Mouse (Mus musculus) NIH3T3 (cell line): ENCODE data around the gene Tcam1.
"Not testable (repeated sequence)": the region's sequence is repeated elsewhere in the genome, so short reads cannot be mapped to it uniquely, and the experiment has no call there.

Source experiments
- DNase-seq: peaks from one replicate; pipeline ENCODE4 v3.0.0-alpha.2; 2012; ENCODE audit warnings: low read depth

Gene Tcam1

DNA sequence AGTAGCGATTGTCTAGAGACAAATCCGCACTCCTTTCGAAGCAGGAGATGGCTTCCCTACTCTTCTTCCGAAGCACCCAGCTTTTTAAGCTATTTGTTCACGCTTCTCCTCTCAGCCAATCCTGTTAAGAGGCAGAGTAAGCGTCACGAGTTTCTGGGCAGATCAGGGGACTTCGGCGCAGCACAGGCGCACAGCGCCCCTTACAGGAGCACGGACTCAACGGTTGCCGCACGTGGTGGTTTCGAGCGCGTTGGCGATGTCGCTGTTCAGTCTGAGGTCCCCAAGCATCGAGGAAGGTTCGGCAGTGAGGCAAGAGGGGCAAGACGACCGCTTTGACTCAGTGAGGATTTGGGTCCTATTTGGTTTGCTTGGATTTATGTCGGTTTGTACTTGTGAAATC lies at the start of gene Tcam1:
Gene Tcam1, plus strand, starts transcription at position 219 of the 400 bp plus-strand sequence.
- DNase-seq = peak; percentile 39

DNA sequence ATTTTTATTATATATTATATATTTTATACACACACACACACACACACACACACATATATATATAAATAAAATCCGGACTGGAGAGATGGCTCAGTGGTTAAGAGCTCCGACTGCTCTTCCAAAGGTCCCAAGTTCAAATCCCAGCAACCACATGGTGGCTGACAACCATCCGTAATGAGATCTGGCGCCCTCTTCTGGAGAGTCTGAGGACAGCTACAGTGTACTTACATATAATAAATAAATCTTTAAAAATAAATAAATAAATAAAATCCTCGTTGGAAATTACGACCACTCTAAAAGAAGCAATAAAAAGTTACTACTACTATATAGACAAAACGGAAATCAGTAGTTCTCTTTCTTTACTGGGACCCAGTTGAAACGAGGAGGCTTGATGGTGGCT lies 42.5 kb upstream of the Tcam1 start:
- DNase-seq = not testable (repeated sequence)

DNA sequence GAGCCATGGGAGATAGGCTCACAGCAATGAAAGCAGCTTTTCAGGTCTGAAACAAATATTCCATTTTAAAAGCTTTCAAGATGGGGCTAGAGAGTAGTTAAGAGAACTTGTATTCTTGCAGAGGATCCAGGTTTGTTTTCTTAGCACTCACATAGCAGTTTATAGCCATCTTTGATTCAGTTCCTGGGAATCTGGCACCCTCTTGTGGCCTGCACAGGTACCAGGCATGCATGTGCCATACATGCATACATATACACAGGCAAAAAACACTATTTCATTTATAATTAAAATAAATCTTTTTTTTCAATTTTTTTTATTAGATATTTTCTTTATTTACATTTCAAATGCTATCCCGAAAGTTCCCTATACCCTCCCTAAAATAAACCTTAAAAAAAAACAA lies 29.6 kb upstream of the Tcam1 start:
- DNase-seq = peak; percentile 54

DNA sequence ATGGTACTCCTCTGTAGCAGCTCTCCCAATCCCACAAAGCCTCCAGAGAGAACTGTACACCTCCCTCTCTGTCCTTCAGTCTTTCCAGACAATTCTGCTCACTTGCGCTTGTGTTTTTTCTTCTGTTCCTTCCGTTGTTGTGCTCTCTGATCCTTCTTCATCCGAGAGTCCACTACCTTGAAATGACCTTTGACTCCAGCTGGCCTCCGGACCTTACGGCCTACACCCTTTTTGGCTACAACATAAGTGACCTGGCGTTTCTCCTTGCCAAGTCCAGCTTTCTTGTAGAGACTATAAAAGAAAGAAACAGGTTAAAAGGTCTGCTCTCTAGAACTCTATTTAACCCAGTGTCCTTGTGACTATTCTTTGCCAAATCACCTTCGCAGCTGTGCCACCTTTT lies 27.1 kb upstream of the Tcam1 start:
- DNase-seq = no peak

DNA sequence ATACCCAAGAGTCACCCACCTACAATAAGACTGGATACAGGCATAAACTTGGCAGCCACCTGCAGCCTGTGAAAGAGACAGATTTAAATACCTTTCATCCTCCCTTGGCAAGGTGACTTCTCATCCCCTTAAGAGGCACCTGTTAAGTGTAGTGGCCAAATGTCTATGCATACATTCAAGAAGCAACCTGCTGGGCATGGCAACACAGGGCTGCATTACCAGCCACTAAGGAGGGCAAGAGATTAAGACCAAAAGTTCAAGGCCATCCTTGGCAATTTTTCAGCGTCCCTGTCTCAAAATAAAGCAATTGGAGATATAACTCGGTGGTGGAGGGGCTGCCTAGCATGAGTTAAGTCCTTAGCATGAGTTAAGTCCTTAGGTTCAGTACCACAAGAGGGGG lies 21.7 kb upstream of the Tcam1 start:
- no peak for DNase-seq

DNA sequence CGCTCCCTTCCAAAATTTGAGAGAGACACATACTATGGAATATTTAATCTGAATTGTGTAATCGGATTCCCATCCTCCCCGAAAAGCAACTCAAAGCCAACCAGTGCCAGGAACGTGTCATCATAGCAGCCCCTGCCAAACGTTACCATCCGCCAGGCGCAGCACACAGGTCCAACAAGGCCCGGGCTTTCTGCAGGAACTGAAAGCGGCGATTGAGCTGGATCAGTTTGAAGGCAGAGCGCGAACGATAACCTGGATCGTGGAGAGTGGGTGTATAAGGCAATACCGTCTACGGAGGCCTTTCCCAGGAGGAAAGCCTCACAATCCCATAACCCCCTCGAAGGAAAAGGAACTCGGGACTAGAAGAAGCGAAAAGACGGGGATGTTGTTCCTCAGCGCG lies 21.3 kb upstream of the Tcam1 start:
- DNase-seq = peak; percentile 74

DNA sequence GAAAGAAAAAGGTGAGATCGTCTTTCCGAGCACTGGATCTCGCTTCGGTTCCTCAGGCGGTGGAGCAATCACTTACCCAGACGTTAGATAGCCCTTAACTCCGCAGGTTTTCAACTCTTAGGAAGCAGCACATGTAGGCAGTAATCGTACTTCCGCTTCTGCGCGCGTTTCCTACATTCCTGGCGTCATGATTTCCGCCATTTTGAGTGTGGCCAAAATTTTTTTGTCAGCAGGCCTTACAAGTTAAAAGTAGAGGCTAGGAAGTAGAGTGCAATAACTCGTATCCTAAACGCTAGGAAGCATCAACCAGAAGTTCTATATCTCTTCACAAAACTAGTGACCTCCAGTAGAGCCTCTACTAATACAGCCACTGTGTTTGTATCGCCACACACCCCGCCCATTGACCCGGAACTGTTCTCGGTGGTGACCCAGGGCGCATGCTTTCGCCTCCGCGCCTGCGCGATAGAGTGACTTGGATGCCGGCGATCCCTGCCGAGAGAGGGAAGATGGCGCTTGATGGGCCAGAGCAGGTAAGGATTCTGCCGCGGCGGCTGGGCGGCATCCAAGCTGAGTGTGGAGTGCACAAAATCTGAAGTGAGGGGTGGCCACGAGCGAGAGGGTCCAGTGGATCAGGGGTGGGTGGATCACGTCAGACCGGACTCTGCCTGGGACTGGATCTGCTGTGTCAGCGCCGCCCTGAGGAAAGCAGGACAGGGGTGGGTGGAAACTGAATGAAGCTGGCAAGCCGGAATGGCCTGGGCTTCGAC lies 20.6 kb upstream of the Tcam1 start, which contains the start of the genes Ftsj3 and Psmc5:
Gene Ftsj3, minus strand, starts transcription at position 395 of the 767 bp plus-strand sequence.
Gene Psmc5, plus strand, starts transcription at position 470 of the 767 bp plus-strand sequence.
- peak; percentile 98 for DNase-seq

DNA sequence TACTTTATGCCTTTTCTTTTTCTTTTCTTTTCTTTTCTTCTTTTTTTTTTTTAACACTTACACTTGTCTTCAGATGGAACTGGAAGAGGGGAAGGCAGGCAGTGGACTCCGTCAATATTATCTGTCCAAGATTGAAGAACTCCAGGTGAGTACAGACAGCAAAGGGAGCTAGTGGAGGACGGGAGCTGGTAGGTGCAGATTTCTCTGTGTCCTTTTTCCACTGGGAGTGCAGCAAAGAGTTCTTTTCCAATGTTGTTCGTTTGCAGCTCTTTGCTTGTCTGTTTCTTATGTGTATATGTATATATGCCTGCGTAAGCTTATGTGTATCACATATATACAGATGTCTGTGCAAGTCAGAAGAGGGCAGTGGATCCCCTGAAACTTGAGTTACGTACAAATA lies 19.7 kb upstream of the Tcam1 start:
- DNase-seq = no peak

DNA sequence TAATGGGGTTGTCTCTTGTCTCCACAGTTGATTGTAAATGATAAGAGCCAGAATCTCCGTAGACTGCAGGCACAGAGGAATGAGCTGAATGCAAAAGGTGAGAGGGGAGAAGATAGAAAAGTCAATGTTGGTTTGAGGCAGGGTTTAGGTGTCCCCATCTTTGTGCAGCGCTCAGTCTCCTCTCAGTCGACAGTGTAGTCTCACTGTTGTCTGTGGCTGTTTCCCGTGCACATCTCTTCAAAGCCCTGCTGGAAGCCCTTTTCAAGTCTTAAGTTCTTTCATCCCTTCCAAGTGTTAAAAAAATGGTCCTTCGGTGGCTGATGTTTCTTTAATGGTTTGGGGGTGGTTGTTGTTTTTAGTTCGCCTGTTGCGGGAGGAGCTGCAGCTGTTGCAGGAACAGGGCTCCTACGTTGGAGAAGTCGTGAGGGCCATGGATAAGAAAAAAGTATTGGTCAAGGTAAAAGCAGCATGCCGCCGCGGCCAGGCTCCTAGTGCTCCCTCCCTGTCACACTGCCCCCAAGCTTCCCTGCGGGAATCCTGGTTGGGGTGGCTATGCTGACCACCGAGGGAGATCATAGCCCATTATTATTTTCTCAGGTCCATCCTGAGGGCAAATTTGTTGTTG lies 15.5 kb upstream of the Tcam1 start:
- no peak for DNase-seq

DNA sequence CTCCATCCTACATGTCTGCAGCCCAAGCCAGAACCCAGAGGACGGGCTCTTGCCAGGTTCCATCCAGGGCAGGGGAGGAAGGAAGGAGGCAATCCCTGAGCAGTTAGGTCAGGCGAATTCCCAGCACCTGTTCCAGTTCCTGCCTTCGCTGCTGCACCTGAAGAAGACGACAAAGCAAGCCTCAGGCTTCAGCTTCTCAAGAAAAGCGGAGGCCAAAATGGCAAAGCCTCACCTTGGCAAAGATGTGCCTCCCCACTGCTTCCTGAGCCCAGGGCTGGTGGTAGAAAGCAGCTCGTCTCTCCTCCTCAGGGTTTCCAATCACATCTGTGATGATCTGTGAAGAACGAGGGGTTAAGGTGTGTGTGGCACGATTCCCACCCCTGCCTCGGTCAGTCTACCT lies 12.5 kb upstream of the Tcam1 start:
- no peak for DNase-seq

DNA sequence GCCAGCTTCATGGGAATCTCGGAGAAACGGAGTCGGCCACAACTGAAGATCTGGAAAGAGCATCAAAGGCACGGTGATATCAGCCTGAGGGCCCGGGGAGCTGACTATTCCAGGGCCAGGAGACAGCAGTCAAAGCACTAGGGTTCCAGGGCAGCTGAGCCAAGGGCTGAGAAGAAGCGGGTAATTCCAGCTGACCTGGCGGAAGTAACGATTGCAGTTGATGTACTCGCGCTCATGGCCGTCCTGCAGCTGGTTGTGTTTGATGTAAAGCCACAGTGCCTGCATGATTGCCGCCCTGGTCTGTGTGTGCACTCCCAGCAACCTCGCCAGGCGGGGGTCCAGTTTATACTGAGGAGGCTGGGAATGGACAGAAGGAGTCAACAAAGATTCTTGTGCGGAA lies 11.5 kb upstream of the Tcam1 start:
- DNase-seq = no peak

DNA sequence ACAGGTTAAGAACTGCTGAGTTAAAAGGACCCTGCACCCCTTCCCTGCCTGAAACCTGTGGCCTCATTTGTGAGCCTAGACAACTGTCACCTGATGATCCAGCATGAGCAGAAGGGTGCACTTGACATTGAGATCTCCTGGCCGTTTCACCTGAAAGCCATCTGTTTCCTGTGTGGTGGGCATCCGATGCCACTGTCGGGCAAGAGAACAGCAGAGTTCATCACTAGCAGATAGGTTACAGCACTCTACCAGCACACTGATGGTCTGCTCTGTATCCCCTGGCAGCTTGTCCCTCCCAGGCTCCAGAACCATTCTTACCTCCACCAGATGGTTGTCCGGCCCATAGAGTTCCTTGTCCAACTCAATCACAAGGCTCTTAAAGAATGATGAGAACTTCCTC lies 10.9 kb upstream of the Tcam1 start:
- DNase-seq = no peak

DNA sequence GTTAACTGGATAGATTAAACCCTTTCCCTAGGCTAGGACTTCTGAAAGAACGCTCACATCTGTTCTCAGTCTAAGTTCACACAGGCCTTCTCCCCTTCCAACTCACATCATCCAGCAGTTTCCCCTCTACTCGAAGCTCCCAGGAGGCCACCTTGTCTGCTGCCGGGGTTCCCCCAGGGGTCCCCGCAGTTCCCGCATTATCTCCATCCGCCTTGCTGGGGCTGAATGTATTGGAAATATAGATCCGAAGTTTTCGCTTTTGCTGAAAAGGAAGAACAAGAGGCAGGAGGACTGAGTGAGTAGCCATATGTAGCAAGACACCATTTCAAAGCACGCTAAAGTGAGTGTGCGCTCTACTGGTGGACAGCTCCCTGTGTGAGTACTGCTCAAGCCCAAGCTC lies 10.0 kb upstream of the Tcam1 start:
- no peak for DNase-seq

DNA sequence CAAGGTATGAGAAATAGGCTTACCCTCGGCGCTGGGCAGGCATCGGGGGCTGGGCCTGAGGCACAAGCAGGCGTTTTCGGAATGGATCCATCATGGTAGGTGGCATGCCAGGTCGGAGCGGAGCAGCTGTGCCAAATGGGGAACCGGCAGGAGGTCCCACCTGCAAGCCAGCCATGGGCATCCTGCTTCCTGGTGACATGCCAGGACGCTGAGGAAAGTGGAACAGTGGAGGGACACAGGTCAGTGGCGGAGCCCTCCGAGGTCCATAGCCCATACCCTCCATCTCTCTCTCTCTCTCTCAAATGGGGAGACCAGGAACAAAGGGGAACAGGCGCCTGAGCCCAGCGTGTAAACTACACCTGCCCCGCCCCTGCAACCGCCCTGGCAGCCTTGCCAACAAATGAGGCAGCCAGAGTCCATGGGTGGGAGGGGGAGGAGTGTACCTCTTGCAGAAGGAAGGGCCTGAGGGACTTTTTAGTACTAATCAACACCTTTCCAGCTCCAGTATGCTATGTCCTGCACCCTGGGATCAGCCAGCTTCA lies 9.1 kb upstream of the Tcam1 start:
- no peak for DNase-seq

DNA sequence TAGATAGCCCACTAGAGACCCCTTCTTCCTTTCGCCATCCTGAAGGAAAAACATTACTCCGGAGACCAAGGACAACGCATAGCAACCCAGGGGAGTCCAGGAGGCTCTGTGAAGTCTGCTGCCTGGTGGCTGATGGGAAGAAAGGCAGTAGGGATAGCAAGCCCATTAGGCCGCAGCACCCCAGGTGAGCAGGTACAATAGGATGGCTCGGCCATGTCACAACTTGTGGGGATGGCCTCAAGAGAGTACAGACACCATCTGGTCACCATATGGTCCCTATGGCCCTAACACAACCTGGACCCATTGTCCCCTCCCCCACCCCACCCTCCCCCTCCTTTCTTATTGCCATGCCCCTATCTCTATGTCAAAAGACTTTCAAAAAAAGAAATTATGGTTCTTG lies 8.6 kb upstream of the Tcam1 start:
- DNase-seq = no peak

DNA sequence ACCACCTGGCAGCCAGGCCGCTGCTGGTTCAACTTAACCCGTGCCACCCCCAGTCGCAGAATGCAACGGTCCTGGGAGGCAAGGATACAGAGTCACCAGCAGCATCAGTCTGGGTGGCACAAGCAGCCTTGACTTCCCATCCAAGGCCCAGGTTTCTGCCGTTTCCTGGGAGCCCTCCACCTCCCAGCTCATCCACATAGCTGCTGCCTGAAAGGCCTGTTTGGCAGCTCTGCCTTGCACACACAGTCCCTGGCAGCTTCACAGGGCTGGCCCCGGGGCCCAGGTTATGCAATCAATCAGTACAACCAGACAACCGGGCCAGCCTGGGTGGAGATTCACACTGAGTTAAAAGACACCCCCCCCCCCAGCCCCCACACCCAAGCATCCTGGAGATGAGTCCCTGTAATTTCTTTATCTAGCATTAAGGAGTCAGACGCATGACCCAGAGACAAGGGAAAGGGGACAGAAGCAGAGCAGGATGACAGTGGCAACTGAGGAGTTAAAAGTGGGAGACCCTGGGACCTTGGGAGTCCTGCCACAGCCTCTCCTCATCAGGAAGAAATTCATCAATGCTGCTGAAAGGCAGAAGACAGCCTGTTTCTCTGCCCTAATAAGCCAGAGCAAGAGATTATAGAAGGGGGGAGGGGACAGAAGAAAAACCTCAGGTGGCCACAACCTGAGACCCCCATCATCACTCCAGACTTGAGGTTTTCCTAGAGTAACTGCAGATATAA lies 8.0 kb upstream of the Tcam1 start:
- peak; percentile 79 for DNase-seq

DNA sequence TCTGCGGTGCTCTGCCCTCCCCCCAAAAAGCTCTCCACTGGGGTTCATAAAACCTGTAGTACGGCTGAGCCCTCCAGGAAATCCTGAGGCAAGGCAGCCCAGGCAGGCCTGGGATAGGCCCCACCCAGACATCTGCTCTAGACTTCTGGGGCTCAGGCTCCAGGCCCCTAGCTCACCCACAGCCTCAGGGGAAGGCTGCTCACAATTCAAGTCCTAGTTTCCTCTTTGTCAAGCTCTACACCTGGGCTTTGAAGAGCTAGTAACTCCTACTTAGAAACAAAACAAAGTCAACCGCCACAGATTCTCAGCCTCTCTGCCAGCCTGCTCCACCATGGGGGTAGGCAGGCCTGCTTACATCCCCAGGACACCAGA lies 7.4 kb upstream of the Tcam1 start:
- DNase-seq = peak; percentile 12

DNA sequence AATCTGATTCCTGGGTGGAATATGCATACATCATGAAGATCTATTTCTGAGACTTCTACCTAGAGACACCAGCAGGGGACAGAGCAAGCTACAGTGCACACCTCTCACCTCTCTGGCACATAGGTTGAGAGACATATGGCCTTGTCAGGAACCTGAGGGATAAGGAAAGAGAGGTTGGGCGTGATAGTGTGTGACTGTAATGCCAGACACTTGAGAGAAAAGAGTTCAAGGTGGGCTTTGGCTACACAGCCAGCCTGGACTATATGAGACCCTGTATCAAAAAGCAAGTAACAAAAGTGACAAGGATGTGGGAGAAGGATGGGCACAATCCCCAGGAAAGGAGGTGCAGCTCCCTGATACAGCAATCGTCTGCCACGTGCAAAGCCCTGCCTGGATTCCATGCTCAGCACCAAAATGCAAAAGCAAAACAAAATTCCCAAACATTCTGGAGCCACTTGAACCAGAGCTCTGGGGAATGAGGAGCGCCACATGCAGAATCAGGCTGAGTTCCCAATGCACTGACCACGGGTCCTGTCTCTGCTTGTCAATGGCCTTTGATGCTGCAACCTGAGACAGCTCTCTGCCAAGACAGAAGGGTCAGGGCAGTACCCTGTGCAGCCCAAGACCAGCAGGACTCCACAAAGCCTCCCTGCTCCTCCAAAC lies 5.2 kb upstream of the Tcam1 start:
- DNase-seq = peak; percentile 20

DNA sequence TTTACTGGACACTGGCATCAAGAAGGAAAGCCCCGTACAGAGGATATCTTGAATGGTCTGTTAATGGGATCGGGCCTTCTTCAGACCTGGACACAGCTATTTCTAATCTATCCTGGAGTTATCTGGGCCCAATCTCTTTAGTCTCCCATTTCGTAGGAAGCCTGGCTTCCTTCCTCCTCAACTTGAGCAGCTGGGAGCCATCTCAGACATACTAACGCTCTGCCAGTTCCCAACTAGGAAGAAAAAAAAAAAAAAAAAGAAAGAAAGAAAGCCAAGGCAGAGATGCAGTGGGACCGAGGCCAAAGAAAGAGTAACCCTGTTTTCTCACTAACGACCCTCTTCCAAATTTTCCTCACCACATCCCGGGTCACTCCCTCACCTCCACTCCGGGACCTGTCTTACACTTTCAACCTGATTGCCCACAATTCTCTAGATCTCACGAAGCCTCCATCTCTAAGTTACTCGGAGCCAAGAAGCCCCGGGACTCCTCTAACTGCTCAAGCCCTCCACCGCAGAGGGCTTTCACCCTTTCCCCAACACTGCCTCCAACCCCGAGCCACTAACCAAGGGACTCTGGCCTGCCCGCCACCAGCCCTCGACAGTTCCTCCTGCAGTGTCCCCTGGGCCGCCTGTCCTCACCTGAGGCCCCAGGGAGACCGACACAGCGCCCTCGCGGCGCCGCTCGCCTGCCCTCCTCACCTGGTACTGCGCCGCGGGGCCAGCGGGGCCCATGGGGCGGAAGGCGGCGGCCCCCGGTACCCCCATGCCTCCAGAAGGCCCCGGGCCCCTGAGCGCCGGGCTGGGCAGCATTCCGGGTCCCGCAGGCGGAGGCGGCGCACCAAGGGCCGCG lies 4.5 kb upstream of the Tcam1 start:
- DNase-seq = peak; percentile 57

DNA sequence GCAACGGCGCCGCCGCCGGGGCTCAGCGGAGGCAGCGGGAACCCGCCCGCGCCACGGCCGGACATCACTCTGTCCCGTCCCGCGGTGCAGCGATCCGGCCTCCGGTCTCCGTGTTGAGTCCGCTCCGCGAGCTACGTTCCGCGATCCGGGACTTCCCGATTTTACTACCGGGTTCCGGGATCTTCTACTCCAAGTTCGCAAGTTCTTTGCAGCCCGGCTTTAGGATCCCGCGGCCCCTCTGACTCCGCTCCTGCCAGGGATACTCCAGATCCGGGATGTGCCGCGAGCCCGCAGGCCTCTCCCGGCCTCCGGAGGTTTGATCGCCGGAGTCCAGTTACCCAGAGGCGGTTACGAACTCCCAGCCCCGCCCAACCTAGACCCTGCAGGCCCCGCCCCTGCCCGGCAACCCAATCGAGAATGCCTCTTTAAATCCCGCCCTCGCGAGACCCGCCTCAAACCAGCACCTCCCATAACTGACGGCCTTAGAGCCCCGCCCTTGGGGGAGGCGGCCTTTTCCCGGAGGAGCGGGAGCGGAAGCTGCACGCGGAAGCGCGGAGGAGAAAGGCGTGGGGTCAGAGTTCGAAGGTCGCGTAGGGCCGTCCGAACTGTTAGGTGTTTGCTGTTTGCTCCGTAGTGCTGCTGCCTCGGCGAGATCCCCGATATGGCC lies 3.7 kb upstream of the Tcam1 start, which contains the start of gene Smarcd2:
Gene Smarcd2, minus strand, starts transcription at position 329 of the 667 bp plus-strand sequence.
- peak; percentile 98 for DNase-seq

DNA sequence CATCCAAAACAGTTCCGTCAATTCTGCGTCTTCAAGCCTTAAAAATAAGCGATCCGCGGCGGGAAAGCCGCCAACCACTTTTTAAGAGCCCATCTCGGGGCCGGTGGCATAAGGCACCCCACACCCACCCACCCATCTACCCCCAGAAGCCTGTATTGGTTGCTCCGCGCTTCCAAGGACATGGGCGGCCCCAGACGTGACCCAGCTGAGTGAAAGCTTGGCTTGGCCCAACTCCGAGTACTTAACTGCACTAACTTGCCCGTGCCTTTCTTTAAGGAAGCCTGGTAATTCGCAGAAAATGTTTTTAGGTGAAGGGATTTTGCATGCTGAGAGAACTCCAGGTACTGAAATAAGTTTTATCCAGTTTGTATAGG lies 3.2 kb upstream of the Tcam1 start:
- DNase-seq = no peak
